Mouse (Mus musculus): ENCODE data around the gene Avpr1b.
"Not testable (repeated sequence)": the region's sequence is repeated elsewhere in the genome, so short reads cannot be mapped to it uniquely, and the experiment has no call there.

Gene Avpr1b

GRCm38 (mm10) chr1:131619348-131619747, 20.3 kb downstream of the Avpr1b start:
- DNase-seq (ENCODE audit: low read depth) = no peak

DNA sequence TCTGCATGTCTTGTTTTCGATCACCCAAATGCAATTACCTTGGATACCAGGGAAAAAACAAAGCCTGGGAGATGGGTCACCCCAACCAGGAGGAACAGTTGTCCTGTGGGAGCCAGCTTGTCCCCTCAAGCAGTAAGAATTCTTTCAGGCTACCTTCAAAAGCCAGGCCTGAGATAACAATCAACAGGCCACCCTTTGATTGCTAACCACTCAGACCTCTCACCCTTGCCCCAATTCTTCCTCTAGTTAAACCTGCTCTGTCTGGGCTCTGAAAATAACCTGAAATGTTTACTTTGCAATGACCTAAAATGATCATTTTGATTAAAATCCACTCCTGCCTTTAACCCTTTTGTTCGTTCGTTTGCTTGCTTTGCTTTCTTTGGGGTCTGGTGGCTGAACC, 24.6 kb downstream of the Avpr1b start:
- DNase-seq (ENCODE audit: low read depth) = no peak

DNA sequence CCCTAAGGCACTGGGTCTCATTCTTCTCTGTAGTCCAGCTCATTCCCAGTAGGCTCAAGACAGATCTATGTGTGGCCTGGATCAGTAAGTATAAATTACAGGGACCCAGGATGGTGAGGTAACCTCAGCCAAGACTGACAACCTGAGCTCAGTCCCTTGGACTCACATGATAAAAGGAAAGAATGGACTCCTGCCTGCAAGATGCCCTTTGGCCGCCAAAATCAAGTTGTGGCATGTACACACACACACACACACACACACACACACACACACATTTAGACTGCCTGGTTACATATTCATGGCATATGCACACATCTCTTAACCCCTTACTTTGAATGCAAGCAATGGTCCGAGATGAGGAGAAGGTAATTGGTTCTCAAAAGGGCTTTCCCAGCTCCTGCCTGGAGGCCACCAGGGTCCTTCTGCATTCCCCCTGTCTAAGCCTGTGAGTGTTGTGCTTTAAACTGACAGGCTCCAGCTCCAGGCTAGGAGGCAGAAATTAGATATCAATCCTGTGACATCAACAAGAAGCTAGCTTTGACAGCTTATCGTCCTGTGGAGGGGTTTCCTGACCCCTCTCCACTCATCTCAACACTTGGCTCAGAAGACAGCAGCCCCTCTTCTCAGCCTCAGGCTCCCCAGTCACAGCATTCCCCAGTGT, 25.3 kb downstream of the Avpr1b start:
- DNase-seq (ENCODE audit: low read depth) = no peak

DNA sequence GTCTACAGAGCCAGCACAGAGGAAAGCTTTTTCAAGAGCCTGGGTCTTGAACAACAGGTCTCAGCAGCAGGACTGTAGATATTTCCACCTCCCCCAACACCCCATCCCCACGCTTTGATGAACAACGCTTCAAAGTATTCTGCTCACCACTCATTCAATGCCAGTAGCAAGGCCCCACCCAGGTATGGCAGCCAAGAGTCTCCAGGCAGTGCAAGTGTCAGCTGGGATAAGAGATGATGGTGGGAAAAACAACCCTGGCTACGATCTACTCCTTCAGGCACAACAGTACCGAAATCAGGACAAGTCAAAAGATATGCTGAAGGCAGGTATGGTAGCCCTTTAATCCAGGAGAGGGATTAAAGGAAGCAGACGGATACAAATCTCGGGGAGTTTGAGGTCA, 27.2 kb downstream of the Avpr1b start:
- DNase-seq (ENCODE audit: low read depth) = no peak

DNA sequence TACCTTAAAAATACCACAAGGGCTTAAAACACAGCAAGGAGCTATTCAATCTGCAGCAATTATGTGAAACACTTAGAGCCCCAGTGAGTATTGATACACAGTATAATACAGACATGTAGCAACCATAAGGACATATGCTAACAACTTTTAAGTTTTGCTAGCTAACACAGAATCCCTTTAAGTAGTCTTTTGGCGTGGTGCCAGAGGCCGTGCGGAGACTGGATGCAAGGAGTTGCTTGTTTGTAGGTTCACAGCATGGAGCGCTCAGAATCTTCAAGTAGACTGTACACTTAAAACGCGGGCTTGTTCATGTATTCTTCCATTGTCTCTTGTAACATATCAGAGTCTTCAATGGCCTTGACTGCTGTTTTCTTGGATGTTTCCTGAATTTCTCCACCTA, 33.2 kb downstream of the Avpr1b start:
- not testable (repeated sequence) for DNase-seq (ENCODE audit: low read depth)

DNA sequence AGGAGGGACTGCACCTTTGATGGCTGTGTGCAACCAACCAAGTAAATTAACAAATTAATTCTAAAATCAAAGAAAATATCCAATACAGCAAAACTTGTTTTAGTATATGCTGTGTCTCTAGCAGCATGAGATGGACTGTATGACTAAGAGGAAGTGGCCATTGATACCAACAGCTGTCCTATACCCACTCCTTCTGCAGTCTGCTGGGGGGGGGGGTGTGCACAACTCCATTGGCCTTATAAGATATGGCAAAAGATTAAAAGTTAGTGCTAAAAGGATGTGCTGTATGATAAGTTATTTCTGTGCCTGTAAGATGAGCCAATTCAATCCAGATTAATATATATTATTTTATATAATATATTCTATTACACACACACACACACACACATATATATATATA, 35.5 kb downstream of the Avpr1b start:
- DNase-seq (ENCODE audit: low read depth) = no peak

GRCm38 (mm10) chr1:131637791-131638540, 38.9 kb downstream of the Avpr1b start, which contains the start of gene Ctse:
Ctse (plus strand) TSS chr1:131638306.
- DNase-seq (ENCODE audit: low read depth) = no peak

DNA sequence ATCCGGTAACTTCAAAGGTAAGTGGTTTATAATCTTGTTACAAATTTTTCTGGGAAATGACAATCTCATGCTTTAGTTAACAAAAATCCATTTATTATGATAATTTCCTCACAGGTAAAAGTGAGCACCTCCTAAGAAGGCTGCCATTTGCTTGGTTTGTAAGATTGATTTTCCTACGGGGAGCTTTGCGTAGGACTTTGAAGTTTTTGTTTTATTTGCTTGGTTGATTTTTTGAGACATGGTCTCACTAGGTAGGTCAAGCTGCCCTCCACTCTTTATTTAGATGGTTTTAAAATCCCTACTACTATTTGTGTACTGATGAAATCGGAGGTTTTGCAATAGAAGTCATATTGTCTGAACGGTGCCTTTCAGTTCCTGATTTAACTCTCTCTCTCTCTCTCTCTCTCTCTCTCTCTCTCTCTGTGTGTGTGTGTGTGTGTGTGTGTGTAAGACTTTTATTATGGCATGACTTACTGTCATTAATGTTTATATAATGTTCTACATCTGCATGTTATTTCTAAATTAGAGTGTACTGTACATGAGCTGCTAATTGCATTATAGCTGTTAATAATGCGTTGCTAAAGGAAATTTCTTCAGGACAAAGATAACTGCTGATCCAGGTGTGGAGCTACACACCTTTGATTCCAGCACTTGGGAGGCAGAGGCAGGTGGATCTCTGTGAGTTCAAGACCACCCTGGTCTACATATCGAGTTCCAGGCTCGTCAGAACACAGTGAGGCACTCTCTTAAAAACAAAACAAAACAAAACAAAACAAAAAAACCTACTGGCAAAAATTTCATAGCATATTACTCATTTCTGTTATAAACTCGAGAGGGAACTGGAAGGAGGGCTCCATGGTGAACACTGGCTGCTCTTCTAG, 39.7 kb downstream of the Avpr1b start:
- DNase-seq (ENCODE audit: low read depth) = no peak

- DNase-seq (ENCODE audit: low read depth) = no peak
These were observed 41.0 kb downstream of the Avpr1b start for GRCm38 (mm10) chr1:131640062-131640461.

DNA sequence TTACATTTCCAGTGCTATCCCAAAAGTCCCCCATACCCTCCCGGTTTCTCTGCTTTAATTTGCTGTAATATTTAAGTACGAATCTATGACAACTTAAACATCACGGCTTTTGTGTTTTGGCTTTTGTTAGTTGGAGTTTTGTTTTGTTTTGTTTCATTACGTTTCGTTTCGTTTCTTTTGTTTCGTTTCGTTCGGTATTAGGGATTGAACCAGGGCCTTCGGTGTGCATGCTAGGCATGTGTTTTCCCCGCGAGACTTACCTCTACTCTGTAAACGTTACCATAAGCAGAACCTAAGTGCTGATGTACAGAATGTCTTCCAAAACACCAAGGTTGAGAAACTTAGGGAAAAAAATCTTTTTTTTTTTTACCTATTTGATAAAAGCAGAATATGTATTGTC, 42.5 kb downstream of the Avpr1b start:
- no peak for DNase-seq (ENCODE audit: low read depth)

- DNase-seq (ENCODE audit: low read depth) = no peak
These were observed 43.2 kb downstream of the Avpr1b start for GRCm38 (mm10) chr1:131642251-131642650.

DNA sequence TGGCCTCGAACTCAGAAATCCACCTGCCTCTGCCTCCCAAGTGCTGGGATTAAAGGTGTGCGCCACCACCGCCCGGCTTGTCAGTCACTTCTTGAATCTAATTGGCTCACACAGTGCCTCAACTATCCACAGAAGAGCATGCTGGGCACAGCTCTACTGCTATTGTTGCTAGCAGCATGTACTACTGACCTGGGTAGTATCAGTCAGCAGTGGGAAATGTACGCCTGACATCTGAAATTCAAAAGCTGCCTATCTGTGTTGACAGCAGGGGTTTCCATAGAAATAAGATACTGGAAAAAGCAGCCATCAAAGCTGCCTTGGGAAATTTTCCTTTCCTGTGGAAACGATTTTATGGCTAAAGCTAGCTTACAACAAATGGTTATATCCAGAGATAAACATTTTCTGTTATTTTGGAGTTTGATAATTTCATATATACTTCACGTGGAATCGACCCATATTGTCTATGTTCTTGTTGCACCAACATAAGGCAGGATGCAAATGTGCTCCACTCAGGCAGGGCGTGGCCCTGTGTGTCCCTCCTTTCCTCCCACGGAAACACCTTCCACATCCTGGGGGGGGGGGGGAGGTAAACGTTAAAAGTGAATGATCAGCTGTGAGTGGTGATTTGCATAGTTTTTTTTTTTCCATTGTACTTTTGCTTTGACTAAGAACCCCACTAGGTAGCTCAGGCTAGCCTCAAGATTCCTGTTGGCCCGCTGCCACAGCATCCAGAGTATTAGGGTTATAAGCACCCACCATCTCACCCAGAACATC, 53.8 kb downstream of the Avpr1b start:
- DNase-seq (ENCODE audit: low read depth) = no peak

DNA sequence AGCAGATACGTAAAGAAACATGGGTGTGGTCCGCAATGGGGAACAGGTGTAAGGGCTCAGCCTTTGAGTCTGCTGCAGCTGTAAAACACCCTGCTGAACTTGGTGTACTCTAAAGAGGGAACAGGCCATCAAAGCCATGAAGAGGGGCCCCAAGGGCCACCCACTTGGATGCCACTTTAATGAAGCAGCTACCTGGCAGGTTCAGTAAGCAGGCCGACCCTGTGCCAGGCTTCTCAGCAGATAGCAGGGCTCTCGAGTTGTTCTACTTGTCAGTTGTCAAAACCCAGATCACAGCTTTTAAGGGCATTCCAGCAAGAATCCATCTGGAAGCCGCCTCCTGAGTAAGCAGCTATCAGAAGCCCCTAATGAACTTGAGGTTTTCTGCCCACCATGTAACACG, 56.6 kb downstream of the Avpr1b start:
- no peak for DNase-seq (ENCODE audit: low read depth)

GRCm38 (mm10) chr1:131657945-131658354, 58.9 kb downstream of the Avpr1b start:
- DNase-seq (ENCODE audit: low read depth) = peak; percentile 99

- no peak for DNase-seq (ENCODE audit: low read depth)
These were observed 60.6 kb downstream of the Avpr1b start for GRCm38 (mm10) chr1:131659512-131660085.

DNA sequence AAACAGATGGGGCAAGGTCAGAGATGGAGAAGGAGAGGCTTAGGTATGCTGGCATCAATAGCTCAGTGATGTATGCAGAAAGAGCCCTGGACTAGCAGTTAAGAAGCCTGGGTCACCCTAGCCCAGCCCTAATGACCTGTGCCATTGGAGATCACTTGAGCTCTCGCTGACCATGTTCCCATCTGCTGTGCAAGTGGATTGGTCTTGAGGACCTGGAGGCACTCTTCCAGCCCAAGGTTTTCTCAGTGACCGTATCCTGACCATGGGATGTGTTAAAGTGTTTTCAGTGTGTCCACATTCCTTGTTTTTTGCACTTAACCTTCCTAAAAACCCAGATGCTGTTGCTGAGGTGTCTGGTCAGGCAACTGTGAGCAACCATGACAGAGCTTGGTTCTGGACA, 61.2 kb downstream of the Avpr1b start:
- DNase-seq (ENCODE audit: low read depth) = no peak

DNA sequence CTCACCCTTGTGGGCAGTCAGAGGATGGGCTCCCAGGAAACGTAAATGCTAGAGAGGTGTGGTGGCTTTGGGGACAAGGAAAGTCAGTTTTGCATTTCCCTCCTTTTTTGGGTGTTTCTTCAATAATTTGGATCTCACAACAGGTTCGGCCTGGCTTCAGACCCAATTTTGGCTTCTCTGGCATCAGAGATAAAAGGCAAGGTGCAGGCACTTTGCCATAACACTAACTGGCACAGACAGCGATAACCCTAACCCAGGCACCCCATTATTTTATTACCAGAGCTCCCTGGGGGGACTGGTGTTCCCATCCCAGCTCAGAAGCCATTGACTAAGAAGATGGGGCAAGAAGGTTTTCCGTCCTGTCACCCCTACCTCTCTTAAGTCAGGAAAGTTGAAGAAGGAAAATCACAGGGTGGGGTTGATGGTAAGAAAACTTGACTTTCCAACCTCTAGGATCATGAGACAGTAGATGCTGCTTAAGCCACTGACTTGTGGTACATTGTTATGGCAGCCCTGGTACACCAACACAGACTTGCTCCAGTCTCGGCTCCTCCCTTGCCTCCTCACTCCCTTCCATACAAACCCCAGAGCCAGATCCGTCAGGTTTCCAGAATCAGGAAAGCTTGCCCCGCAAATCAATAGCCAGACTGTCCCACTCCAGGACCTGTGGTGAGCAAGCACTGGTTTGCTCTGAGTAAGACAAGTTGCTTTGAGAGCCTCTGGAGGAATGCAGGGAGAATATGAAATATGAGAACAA, 61.9 kb downstream of the Avpr1b start:
- peak; percentile 30 for DNase-seq (ENCODE audit: low read depth)
